ENCODE assay signal across 8 mouse cellular contexts in genomic region chr5:124860013-124860412, GRCm38 (mm10). TPM values are rescaled to one million over a fixed set of nuclear protein-coding genes. Genes with fewer than 3 reads are reported as not detected.
DNase-seq lines count a peak whose midpoint lies in the region; ATAC-seq and TF ChIP-seq lines count a peak whose summit lies in the region.

No protein-coding gene starts in this region.

- H3K4me1 ChIP-seq in lung, embryonic 14.5 days (ENCODE audit: insufficient read depth): peaks cover 4% of the 10 kb centered on the region; the same call in 1 of the 2 replicates
- H3K4me1 ChIP-seq in lung, adult 2 months (ENCODE audit: control insufficient read depth, insufficient read depth, low read length): peaks cover 5% of the 10 kb centered on the region; the same call in 1 of the 2 replicates
- H3K4me1 ChIP-seq in hindbrain, embryonic 13.5 days (replicated peaks): peaks cover 42% of the 10 kb centered on the region
- peaks cover 6% of the 10 kb centered on the region for H3K4me1 ChIP-seq in small intestine, adult 2 months (ENCODE audit: control insufficient read depth, insufficient read depth, insufficient read length, low read length)

- no peak overlapping the region for H3K4me3 ChIP-seq in lung, embryonic 14.5 days (ENCODE audit: low read depth, low read length)
- no peak overlapping the region for H3K4me3 ChIP-seq in lung, adult 2 months (replicated peaks; ENCODE audit: extremely low read depth, low read depth, low read length)
- H3K4me3 ChIP-seq in hindbrain, embryonic 13.5 days: peak overlapping the region; percentile 98; the same call in 1 of the 2 replicates
- no peak overlapping the region for H3K4me3 ChIP-seq in small intestine, adult 2 months (ENCODE audit: low read depth, low read length)

- peak; percentile 51 to 56 for DNase-seq in adrenal gland, adult (ENCODE audit: inconsistent age in 2 of 2, low spot score in 1 of 2)
- DNase-seq in adrenal gland, postnatal 14 days: no peak
- peak; percentile 45 for DNase-seq in lung, embryonic 14.5 days
- no peak for DNase-seq in lung, adult 2 months
- no peak for DNase-seq in natural killer cell, adult 2 months (ENCODE audit: low spot score in 2 of 2)
- no peak for DNase-seq in lung, postnatal 36 days

- 14% methylated on average over 5 of the region's 5 CpGs for WGBS in lung, embryonic 14.5 days
- WGBS in lung, adult 2 months: 28% methylated on average over 5 of the region's 5 CpGs
- WGBS in hindbrain, embryonic 13.5 days: 13% methylated on average over 5 of the region's 5 CpGs
- WGBS in small intestine, adult 2 months: 6% methylated on average over 5 of the region's 5 CpGs

- H3K9ac ChIP-seq in lung, embryonic 14.5 days: no peak overlapping the region
- H3K9ac ChIP-seq in hindbrain, embryonic 13.5 days: peak overlapping the region; percentile 53

- peaks cover 26% of the 10 kb centered on the region for H3K27me3 ChIP-seq in lung, embryonic 14.5 days (ENCODE audit: insufficient read depth, low read length)
- peaks cover 7% of the 10 kb centered on the region for H3K27me3 ChIP-seq in hindbrain, embryonic 13.5 days
- peaks cover 17% of the 10 kb centered on the region for H3K27me3 ChIP-seq in small intestine, adult 2 months (ENCODE audit: control insufficient read depth, insufficient read depth, low read length)

- no peak overlapping the region for H3K27ac ChIP-seq in lung, embryonic 14.5 days (ENCODE audit: low read depth)
- H3K27ac ChIP-seq in hindbrain, embryonic 13.5 days: no peak overlapping the region
- no peak overlapping the region for H3K27ac ChIP-seq in small intestine, adult 2 months (ENCODE audit: insufficient read depth, low read depth, low read length)

- peaks cover 7% of the 10 kb centered on the region; the same call in 1 of the 2 replicates for H3K36me3 ChIP-seq in lung, embryonic 14.5 days (ENCODE audit: insufficient read depth)
- no peaks in the 10 kb centered on the region for H3K36me3 ChIP-seq in hindbrain, embryonic 13.5 days
- no peaks in the 10 kb centered on the region for H3K36me3 ChIP-seq in small intestine, adult 2 months (ENCODE audit: control insufficient read depth, insufficient read depth, low read length)

- no peaks in the 10 kb centered on the region for H3K9me3 ChIP-seq in lung, embryonic 14.5 days (ENCODE audit: low read depth, low read length)
- no peaks in the 10 kb centered on the region for H3K9me3 ChIP-seq in hindbrain, embryonic 13.5 days

- TF ChIP-seq POLR2A in lung, adult 2 months (IDR thresholded peaks at IDR 0.05; ENCODE audit: borderline replicate concordance, extremely low read depth, low read depth, low read length): no peak
- no peak for TF ChIP-seq POLR2A in small intestine, adult 2 months (IDR thresholded peaks at IDR 0.05; ENCODE audit: low read depth, low read length)

- peak; percentile 77 for TF ChIP-seq CTCF in lung, embryonic 14.5 days (IDR thresholded peaks at IDR 0.05; ENCODE audit: low read depth)
- TF ChIP-seq CTCF in lung, adult 2 months (IDR thresholded peaks at IDR 0.05; ENCODE audit: insufficient read depth, low read length): no peak
- peak; percentile 45; the same call in 1 of the 2 replicates for TF ChIP-seq CTCF in small intestine, adult 2 months (IDR thresholded peaks at IDR 0.05; ENCODE audit: extremely low read depth, insufficient read length, insufficient replicate concordance, low read depth, low read length)

- H3K4me2 ChIP-seq in lung, embryonic 14.5 days: no peak overlapping the region
- peak overlapping the region; percentile 92 for H3K4me2 ChIP-seq in hindbrain, embryonic 13.5 days

- ATAC-seq in lung, embryonic 14.5 days (ENCODE audit: insufficient read depth): no peak
- ATAC-seq in hindbrain, embryonic 13.5 days (ENCODE audit: low FRiP score): no peak

RNA-seq across cellular contexts. Expression of gene Ccdc92, which starts 2.2 kb away (rescaled TPM):
- total RNA-seq in adrenal gland, postnatal 14 days (2021): 4.2 and 6.2 TPM in 2 replicates
- polyA plus RNA-seq in lung, embryonic 14.5 days (2014; fragmentation: Nextera tagmentation; extraction: Ambion mirVana): 7.5 and 8.8 TPM in 2 replicates
- 21.5 and 21.9 TPM in 2 replicates for polyA plus RNA-seq in lung, adult 2 months (2012; rRNA removed)
- 32.8 and 33.5 TPM in 2 replicates for polyA plus RNA-seq in hindbrain, embryonic 13.5 days (2015; fragmentation: Nextera tagmentation; extraction: Ambion mirVana)
- polyA plus RNA-seq in small intestine, adult 2 months (2012; rRNA removed): 5.9 and 10.5 TPM in 2 replicates

RNA-seq across cellular contexts. Expression of gene Zfp664, which starts 2.5 kb away (rescaled TPM):
- total RNA-seq in adrenal gland, postnatal 14 days (2021): 53.2 and 54.8 TPM in 2 replicates
- polyA plus RNA-seq in lung, embryonic 14.5 days (2014; fragmentation: Nextera tagmentation; extraction: Ambion mirVana): 90.7 and 98.9 TPM in 2 replicates
- polyA plus RNA-seq in lung, adult 2 months (2012; rRNA removed): 26.6 and 27.7 TPM in 2 replicates
- 134 and 137 TPM in 2 replicates for polyA plus RNA-seq in hindbrain, embryonic 13.5 days (2015; fragmentation: Nextera tagmentation; extraction: Ambion mirVana)
- 7.1 and 11.3 TPM in 2 replicates for polyA plus RNA-seq in small intestine, adult 2 months (2012; rRNA removed)

Comparison
In these comparisons a context has a peak if more than half of its experiments do, and no peak if none do; other contexts are left out.
1. DNase-seq: peak in adrenal gland, adult (2 of 2) and lung, embryonic 14.5 days (single experiment); none in adrenal gland, postnatal 14 days (single experiment), lung, adult 2 months (single experiment), natural killer cell, adult 2 months (0 of 2) and lung, postnatal 36 days (single experiment).